Mouse (Mus musculus) liver, postnatal 0 days (tissue): ENCODE measurements at regions not wholly inside any gene's neighbourhood (a gene's known extent, or its start where the extent isn't known, plus 50 kb on each side); places are given as distances from the start of the nearest gene placed in this dataset.

ENCODE experiments used
- CTCF ChIP-seq: sonication (generic); IDR thresholded peaks from 2 replicates; pipeline ENCODE4 v1.5.1; 2016; ENCODE audit warnings: antibody characterized with exemption, low read depth
- EP300 ChIP-seq: IDR thresholded peaks from 2 replicates; pipeline ENCODE4 v1.6.1; 2016; ENCODE audit warnings: antibody characterized with exemption, low read depth, mild to moderate bottlenecking

DNA sequence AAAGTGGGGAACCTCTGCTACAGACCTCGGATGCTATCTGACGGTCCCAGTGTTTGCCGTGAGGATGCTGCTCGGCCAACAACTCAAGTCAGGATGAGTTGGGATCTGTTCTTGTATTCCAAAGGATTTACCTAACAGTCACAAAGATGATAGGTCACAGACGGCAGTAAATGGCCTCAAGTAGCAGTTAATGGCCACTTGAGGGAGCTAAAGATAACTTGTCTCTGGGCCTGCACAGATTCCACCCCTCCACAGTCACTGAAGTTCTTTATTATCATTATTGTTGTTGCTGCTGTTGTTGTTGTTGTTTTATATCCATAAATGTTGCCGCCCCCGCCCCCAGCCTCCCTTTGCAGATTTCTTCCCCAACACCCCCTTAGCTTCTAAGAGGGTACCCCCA lies 78.9 kb downstream of the Rpia start:
- TF ChIP-seq EP300 = no peak
- peak; percentile 73 for TF ChIP-seq CTCF
